Mouse (Mus musculus) stomach, embryonic 14.5 days (tissue): Measurements from ENCODE around the gene Gm20388. TPM values are rescaled to one million over a fixed set of nuclear protein-coding genes. Genes with fewer than 3 reads are reported as not detected.

Experiments
- ATAC-seq: fragments of 200-750 bp; cut with Nextera tagmentation; 2 replicates; pipeline ENCODE4 v1.8.0; 2017; ENCODE audit warnings: low read depth, moderate TSS enrichment; ENCODE audit not compliant: insufficient number of reproducible peaks, insufficient read depth, low FRiP score
- H3K27ac ChIP-seq: fragments of 300-500 bp; sonication (generic); 2 replicates; pipeline ENCODE4 v1.5.1; 2014; ENCODE audit warnings: mild to moderate bottlenecking, low read length, moderate library complexity, mixed read lengths
- H3K27me3 ChIP-seq: fragments of 300-500 bp; sonication (generic); 2 replicates; pipeline ENCODE4 v1.6.1; 2014; ENCODE audit warnings: low read length, control low read depth, mixed read lengths; ENCODE audit not compliant: control insufficient read depth, insufficient read depth
- H3K36me3 ChIP-seq: fragments of 300-500 bp; sonication (generic); 2 replicates; pipeline ENCODE4 v1.6.1; 2014; ENCODE audit warnings: mild to moderate bottlenecking, control low read depth, low read length, moderate library complexity, mixed read lengths; ENCODE audit not compliant: control insufficient read depth, insufficient read depth
- H3K4me1 ChIP-seq: fragments of 300-500 bp; sonication (generic); 2 replicates; pipeline ENCODE4 v1.6.1; 2014; ENCODE audit warnings: low read length, control low read depth, mixed read lengths; ENCODE audit not compliant: control insufficient read depth, insufficient read depth
- H3K4me2 ChIP-seq: fragments of 300-500 bp; sonication (generic); replicated peaks from 2 replicates; pipeline ENCODE4 v1.6.1; 2014; ENCODE audit warnings: low read depth, low read length, control low read depth
- H3K4me3 ChIP-seq: fragments of 300-500 bp; sonication (generic); 2 replicates; pipeline ENCODE4 v1.5.1; 2014; ENCODE audit warnings: low read depth, low read length, control low read depth
- H3K9ac ChIP-seq: fragments of 300-500 bp; sonication (generic); replicated peaks from 2 replicates; pipeline ENCODE4 v1.6.1; 2014; ENCODE audit warnings: low read depth, mild to moderate bottlenecking, control low read depth, low read length, moderate library complexity, mixed read lengths
- H3K9me3 ChIP-seq: fragments of 300-500 bp; sonication (generic); 2 replicates; pipeline ENCODE4 v1.6.1; 2016; ENCODE audit warnings: low read depth, low read length, control low read depth; ENCODE audit not compliant: control insufficient read depth
- WGBS: fragments of 180-500 bp; shearing (Covaris S2); extraction: QIAGEN DNeasy Blood & Tissue Kit; methylation state at CpG from one replicate; pipeline ENCODE4 v1.1.7; 2014; 5-methylcytosine and 5-hydroxymethylcytosine counted together
- polyA plus RNA-seq: library from polyadenylated mRNA; unstranded; fragments of >200 nt; fragmentation: Nextera tagmentation; extraction: Ambion mirVana; gene quantifications from 2 replicates; pipeline ENCODE4 v1.2.1, GENCODE M21; 2014

Gm20388 gene
- polyA plus RNA-seq, 1 experiment from 2014 or later = 11.4 TPM

DNA sequence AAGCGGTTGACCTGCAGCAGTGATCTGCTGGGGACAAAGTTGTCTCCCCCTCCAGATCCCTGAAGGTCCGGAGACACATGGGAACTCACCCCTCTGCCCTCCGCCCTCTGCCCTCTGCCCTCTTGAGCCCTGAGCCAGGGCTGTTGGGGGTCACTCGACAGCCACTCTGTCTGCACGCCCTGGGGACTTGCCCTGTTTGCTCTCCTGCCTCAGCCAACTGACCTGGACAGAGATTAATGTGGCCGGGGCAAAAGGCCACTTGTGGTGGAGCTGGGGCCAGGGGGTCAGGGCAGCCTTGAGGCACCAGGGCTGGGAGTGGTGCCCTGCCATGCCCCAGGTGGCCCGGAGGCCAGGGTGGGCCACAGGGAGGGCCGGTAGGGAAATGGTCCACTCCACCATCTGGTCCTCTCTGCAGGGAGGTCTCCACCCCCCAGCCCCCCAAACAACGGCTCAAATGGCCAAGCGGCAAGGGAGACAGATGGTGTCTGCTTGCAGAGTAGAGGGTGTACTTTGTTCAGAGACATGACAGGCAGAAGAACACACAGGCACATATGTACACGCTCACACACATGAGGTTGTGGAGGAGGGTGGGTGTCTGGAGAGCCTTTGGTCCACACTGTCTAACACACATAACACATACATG lies 498.9 kb downstream of the Gm20388 start:
- WGBS = 43% methylated on average over 11 of the region's 11 CpGs
- Histone ChIP-seq H3K4me2 (no peak overlapping the region), H3K36me3 (no peaks in the 10 kb centered on the region), H3K27me3 (no peaks in the 10 kb centered on the region), H3K9ac (no peak overlapping the region), H3K27ac (no peak overlapping the region), H3K4me1 (peaks cover 24% of the 10 kb centered on the region), H3K4me3 (no peak overlapping the region), H3K9me3 (no peaks in the 10 kb centered on the region)
- ATAC-seq = no peak

DNA sequence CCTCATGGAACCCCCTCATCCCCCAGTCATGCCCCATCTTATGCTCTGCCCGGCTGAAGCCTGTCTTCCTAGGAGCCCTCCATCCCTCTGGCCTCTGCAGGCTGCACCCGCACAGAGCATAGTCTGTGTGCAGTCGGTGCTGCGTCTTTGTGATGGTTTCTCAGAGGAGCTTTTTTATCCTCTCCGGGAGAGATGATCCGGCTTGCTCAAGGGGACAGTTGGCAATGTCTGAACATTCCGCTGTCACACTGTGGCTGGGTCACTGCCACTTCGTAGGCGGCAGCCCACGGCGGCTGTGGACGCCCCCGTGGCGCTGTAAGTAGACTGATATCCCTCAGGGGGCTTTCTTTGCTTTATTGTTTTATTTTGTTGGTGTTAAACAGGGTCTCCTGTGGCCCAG lies 500.4 kb downstream of the Gm20388 start:
- Histone ChIP-seq H3K36me3 (no peaks in the 10 kb centered on the region), H3K4me2 (no peak overlapping the region), H3K9ac (no peak overlapping the region), H3K27ac (no peak overlapping the region), H3K27me3 (no peaks in the 10 kb centered on the region), H3K4me3 (no peak overlapping the region), H3K9me3 (no peaks in the 10 kb centered on the region), H3K4me1 (peaks cover 33% of the 10 kb centered on the region)
- 81% methylated on average over 14 of the region's 14 CpGs for WGBS
- ATAC-seq = no peak

DNA sequence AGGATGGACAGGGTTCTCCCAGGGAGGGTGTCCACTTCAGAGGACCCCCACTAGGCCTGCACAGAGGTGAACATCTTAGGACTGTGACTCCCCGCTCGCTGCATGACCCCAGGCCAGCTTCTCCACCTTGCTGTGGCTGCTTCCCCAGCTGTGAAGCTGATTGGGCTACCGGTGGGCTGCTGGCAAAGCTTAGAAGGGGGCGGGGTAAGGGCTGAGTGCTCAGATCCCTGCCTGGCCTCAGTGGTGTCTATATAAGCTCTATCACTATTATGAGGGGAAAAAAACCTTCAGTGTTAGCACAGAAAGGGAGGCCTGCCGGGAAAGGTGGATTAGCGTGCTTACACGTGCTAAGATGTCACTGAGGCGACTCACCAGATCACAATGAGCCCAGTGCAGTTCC lies 501.2 kb downstream of the Gm20388 start:
- Histone ChIP-seq H3K36me3 (no peaks in the 10 kb centered on the region), H3K27ac (no peak overlapping the region), H3K27me3 (no peaks in the 10 kb centered on the region), H3K4me1 (peaks cover 41% of the 10 kb centered on the region), H3K4me3 (no peak overlapping the region), H3K9me3 (no peaks in the 10 kb centered on the region), H3K4me2 (no peak overlapping the region), H3K9ac (no peak overlapping the region)
- WGBS = 43% methylated on average over 8 of the region's 8 CpGs
- ATAC-seq = no peak

DNA sequence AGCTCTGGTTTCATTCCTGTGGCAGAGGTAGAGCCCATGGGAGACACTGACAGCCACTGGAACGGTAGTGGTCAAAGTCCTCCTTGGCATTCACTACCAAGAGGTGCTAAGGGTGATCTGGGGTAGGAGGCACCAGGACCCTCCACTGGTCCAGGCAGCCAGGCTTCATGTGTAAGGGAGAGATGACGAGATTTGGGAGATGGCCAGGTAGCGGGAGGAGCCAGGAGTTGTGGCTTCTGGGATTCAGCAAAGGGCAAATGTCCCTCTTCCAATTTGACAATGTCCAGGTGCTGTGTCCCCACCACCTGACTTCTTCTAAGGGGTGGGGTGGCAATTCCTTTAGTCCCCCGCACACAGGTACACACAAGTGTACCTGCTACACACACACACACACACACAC lies 501.7 kb downstream of the Gm20388 start:
- WGBS = 78% methylated on average over 4 of the region's 4 CpGs
- Histone ChIP-seq H3K27ac (no peak overlapping the region), H3K36me3 (no peaks in the 10 kb centered on the region), H3K9ac (no peak overlapping the region), H3K4me3 (no peak overlapping the region), H3K4me1 (peaks cover 46% of the 10 kb centered on the region), H3K4me2 (no peak overlapping the region), H3K9me3 (no peaks in the 10 kb centered on the region), H3K27me3 (no peaks in the 10 kb centered on the region)
- ATAC-seq = no peak

DNA sequence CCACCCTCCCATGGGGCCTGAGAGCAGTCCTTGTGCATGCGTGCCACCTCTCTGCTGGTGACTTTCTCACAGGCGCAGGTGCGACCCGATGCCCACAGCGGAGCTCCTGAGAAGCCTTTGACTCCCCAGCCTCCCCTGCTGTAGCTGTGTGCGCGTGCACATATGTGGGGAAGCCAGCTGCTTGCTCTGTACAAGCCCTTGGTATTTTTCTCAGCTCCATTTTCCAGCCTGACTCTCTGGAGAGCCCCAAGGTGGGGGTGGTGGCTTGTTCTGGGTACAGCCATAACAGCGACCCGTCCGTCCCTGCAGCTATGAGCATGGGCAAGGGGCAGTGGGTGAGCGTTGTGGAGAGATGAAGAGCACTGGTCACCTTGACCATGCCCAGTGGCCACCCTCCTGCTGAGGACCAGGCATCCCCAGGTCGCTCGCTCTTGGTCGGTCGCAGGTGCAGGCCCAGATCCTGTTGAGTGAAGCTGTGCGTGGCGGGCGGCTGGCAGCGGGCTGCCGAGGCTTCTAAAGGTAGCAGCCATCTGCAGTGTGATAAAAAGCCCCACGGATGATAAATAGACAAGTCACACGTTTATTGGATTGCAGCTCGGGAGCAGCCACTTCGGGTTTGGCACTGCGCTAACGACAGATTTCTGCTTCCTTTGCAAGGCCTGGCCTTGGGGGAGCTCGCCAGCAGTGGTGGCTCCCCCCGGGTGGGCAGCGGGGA lies 502.4 kb downstream of the Gm20388 start:
- Histone ChIP-seq H3K4me2 (no peak overlapping the region), H3K27me3 (no peaks in the 10 kb centered on the region), H3K27ac (no peak overlapping the region), H3K36me3 (no peaks in the 10 kb centered on the region), H3K4me1 (peaks cover 46% of the 10 kb centered on the region), H3K4me3 (no peak overlapping the region), H3K9me3 (no peaks in the 10 kb centered on the region), H3K9ac (no peak overlapping the region)
- no peak for ATAC-seq
- 67% methylated on average over 29 of the region's 29 CpGs for WGBS

DNA sequence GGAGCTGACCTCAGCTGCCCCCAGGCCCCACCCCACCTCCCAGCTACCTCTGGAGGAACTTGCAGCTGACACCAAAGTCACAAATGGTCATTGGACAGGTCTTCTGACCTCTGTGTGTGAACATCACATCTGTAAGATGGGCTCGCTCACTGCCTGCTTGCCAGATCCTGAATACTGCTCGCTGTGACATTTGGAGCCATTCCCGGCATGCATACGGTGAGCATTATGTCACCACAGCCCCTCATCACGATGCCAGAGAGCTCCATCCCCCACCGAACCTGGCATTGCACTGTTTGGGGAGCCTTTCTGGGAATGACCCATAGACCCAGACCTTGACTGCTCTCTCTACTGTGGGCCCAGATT lies 503.0 kb downstream of the Gm20388 start:
- no peak overlapping the region for H3K9ac ChIP-seq
- peaks cover 44% of the 10 kb centered on the region for H3K4me1 ChIP-seq
- no peak overlapping the region for H3K4me2 ChIP-seq
- WGBS = 76% methylated on average over 6 of the region's 6 CpGs
- H3K4me3 ChIP-seq = no peak overlapping the region
- H3K27ac ChIP-seq = no peak overlapping the region
- H3K36me3 ChIP-seq = no peaks in the 10 kb centered on the region
- no peaks in the 10 kb centered on the region for H3K9me3 ChIP-seq
- no peak for ATAC-seq
- no peaks in the 10 kb centered on the region for H3K27me3 ChIP-seq

DNA sequence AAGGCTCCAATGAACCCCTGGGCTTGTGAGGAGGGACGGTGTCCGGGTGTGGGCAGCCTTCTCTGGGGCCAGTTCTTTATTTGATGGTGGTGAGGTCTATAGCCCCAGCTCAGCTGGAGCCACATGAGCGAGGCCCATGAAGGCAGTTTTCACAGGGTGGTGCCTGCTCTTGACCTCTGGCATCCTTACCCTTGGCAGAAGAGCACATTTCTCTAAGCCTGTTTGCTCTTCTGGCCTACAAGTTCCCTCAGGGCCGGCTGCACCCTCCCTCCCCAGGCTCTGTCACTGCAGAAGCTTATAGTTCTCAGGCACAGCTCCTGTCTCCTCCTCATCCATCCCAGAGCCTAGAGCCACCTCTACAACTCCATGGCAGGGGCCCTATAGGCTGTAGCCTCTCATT lies 503.6 kb downstream of the Gm20388 start:
- H3K4me3 ChIP-seq = no peak overlapping the region
- WGBS = 83% methylated on average over 4 of the region's 4 CpGs
- no peak for ATAC-seq
- no peak overlapping the region for H3K27ac ChIP-seq
- H3K4me2 ChIP-seq = no peak overlapping the region
- no peak overlapping the region for H3K9ac ChIP-seq
- no peaks in the 10 kb centered on the region for H3K36me3 ChIP-seq
- H3K27me3 ChIP-seq = no peaks in the 10 kb centered on the region
- no peaks in the 10 kb centered on the region for H3K9me3 ChIP-seq
- H3K4me1 ChIP-seq = peaks cover 44% of the 10 kb centered on the region

DNA sequence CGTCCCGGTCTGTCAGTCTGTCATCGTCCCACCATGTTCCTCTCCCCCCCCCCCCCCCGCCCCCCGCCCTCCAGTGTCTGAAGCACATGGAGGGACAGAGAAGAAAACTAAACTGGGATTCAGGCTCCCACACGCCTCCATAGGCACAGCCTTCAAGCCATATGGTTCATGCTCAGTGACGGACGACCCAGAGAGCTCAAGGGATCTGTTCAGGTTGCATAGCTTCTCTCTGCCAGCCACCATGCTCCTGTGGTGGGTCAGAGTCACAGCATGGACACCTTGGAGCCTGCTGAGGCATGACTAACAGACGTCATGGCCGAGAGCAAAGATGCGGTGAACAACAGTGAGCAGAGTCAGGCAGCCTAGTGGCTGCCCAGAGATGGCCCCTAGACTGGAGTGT lies 504.8 kb downstream of the Gm20388 start:
- no peak overlapping the region for H3K4me2 ChIP-seq

DNA sequence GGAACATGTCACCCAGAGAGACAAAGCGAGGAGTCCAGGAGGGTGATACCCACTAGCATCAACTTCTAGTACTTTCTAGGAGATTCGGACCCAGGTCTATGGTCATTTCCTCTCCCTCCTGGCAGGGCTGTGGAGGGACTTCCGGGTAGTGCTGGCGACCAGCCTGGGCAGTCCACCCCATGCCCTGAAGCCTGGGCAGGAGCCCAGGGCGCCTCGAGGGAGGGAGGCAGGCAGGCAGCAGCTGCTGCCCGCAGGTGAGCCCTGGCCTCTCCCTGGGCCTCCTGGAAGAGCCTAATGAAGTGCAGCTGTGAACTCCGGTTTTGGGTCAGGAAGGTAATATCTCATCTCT lies 505.5 kb downstream of the Gm20388 start:
- H3K4me2 ChIP-seq = peak overlapping the region; percentile 30
- H3K27me3 ChIP-seq = no peaks in the 10 kb centered on the region
- H3K27ac ChIP-seq = peak overlapping the region; percentile 97
- no peak overlapping the region for H3K9ac ChIP-seq
- H3K4me1 ChIP-seq = peaks cover 55% of the 10 kb centered on the region
- ATAC-seq = no peak
- no peaks in the 10 kb centered on the region for H3K36me3 ChIP-seq
- H3K9me3 ChIP-seq = no peaks in the 10 kb centered on the region
- no peak overlapping the region for H3K4me3 ChIP-seq
- WGBS = 26% methylated on average over 8 of the region's 8 CpGs

More for the DNA sequence above, 504.8 kb downstream of the Gm20388 start:
- ATAC-seq = no peak
- Histone ChIP-seq H3K27me3 (no peaks in the 10 kb centered on the region), H3K27ac (peak overlapping the region; percentile 97), H3K4me1 (peaks cover 50% of the 10 kb centered on the region), H3K9ac (no peak overlapping the region), H3K4me3 (no peak overlapping the region), H3K36me3 (no peaks in the 10 kb centered on the region), H3K9me3 (no peaks in the 10 kb centered on the region)
- 70% methylated on average over 10 of the region's 11 CpGs for WGBS
